Mouse (Mus musculus): ENCODE measurements around the gene Hs3st6. TPM values are rescaled to one million over a fixed set of nuclear protein-coding genes. Genes with fewer than 3 reads are reported as not detected.

Gene Hs3st6
- total and polyA plus RNA-seq, 3 experiments, result not detected

DNA sequence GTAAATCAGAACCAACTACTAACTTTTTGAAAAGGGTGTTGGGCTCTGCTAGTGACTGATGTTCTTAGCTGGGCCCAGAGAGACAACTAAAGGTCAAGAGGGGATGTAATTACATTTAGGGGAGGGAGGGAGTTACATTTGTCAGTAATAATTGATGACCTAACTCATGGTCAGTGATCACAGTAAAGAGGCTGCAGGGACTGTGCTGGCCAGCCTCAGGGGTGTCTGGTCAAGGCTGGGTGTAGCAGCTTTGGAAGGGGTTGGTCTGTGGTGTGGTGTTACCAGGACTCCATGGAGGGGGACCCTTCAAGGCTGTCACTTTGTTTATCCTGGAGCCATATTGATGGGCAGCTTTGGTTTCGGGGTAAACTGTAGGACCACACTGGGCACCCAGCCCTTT is 4.6 kb downstream of the Hs3st6 start:
- H3K9me3 ChIP-seq (replicated peaks), result no peaks in the 10 kb centered on the region
- H3K27me3 ChIP-seq (ENCODE audit: insufficient read depth, low read length), result peaks cover 68% of the 10 kb centered on the region
- H3K4me1 ChIP-seq (ENCODE audit: insufficient read depth, low read depth, low read length), result peaks cover 8% of the 10 kb centered on the region
- H3K4me3 ChIP-seq (ENCODE audit: low read depth, low read length), result no peak overlapping the region
- H3K36me3 ChIP-seq (replicated peaks), result no peaks in the 10 kb centered on the region
- no peak for ATAC-seq (ENCODE audit: extremely low read depth, insufficient number of reproducible peaks, low FRiP score, poor library complexity, severe bottlenecking)
- TF ChIP-seq TAL1 (conservative IDR thresholded peaks at IDR 0.05; ENCODE audit: low read depth, low read length) (no peak), GATA2 (IDR thresholded peaks at IDR 0.05; ENCODE audit: borderline replicate concordance, low read depth, low read length) (no peak)
- DNase-seq (ENCODE audit: low spot score), result no peak

DNA sequence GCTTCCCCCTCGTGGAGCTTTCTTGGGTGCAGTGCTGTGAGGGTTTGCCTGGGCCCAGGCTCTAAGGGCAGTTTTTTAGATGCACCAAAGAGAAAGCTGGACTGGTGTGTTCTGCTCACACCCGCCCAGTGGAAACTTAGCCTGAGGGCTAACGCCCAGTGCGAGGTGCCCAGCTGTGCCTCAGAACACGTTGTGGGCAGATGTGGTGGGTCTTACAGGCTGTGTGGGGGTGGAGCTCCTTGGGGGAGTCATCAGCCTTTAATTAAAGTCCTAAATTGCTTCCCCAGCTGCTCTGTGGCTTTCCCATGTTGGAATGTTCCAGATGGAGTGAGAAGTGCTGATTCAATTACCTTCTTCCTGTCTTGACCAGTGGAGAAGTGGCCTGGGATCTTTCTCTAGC is 8.3 kb downstream of the Hs3st6 start:
- Histone ChIP-seq H3K4me1 (ENCODE audit: insufficient read depth, low read depth, low read length) (no peaks in the 10 kb centered on the region), H3K27me3 (ENCODE audit: insufficient read depth, low read length) (peaks cover 54% of the 10 kb centered on the region), H3K36me3 (replicated peaks) (no peaks in the 10 kb centered on the region), H3K9me3 (replicated peaks) (no peaks in the 10 kb centered on the region), H3K4me3 (ENCODE audit: low read depth, low read length) (no peak overlapping the region)
- TF ChIP-seq TAL1 (conservative IDR thresholded peaks at IDR 0.05; ENCODE audit: low read depth, low read length), result no peak
- TF ChIP-seq GATA1 (IDR thresholded peaks at IDR 0.05; ENCODE audit: borderline replicate concordance, low read length), result no peak
- TF ChIP-seq POLR2AphosphoS5 (IDR thresholded peaks at IDR 0.05; ENCODE audit: insufficient replicate concordance, low read depth, low read length), result no peak
- TF ChIP-seq GATA2 (IDR thresholded peaks at IDR 0.05; ENCODE audit: borderline replicate concordance, low read depth, low read length), result no peak
- no peak for TF ChIP-seq CTCF (IDR thresholded peaks at IDR 0.05; ENCODE audit: low read depth, low read length)
- ATAC-seq (ENCODE audit: extremely low read depth, insufficient number of reproducible peaks, low FRiP score, poor library complexity, severe bottlenecking), result no peak
- DNase-seq (ENCODE audit: low spot score), result no peak

DNA sequence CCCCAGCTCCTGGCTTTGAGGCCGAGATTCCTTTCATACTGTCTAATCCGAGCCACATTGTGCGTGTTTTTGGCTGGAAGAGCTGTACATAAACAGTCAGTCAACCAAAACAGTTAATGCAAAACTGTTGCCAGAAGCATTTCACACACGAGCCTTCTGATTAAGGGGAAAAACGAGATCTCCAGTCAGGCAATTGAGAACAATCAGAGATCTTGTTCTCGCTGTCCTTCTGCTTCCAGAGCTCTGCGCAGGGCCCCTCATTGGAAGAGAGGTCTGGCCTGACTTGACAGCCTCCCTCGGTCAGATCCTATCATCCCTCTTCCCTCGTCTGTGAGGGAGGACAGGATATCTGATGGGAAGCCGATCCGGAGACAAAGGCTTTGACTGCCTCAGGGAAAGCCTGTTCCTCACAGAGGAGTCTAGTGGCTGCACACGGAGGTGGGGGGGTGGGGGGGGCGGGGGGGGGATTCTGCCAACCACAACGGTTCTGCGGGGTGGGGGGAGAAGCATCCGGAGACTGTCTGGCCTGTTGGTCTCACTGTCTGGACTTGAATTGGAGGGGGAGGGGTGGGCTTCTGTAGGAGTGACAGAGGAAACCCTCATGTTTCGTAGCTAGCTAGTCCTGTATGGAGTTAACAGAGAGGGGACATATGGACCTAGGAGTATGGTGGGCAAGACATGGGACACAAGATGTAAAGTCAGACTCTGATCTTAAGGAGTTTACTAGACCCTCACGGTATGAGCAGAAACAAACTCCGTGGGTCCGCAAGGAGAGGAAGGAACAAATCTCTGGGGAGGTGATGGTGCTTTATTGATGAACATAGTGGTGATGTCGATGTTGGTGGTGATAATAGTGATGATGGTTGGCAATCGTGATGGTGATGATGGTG is 12.5 kb downstream of the Hs3st6 start:
- no peaks in the 10 kb centered on the region for H3K4me1 ChIP-seq (ENCODE audit: insufficient read depth, low read depth, low read length)
- H3K36me3 ChIP-seq (replicated peaks), result no peaks in the 10 kb centered on the region
- no peak for TF ChIP-seq POLR2AphosphoS5 (IDR thresholded peaks at IDR 0.05; ENCODE audit: insufficient replicate concordance, low read depth, low read length)
- TF ChIP-seq CTCF (IDR thresholded peaks at IDR 0.05; ENCODE audit: low read depth, low read length), result no peak
- no peak for TF ChIP-seq GATA1 (IDR thresholded peaks at IDR 0.05; ENCODE audit: borderline replicate concordance, low read length)
- TF ChIP-seq GATA2 (IDR thresholded peaks at IDR 0.05; ENCODE audit: borderline replicate concordance, low read depth, low read length), result no peak
- TF ChIP-seq TAL1 (conservative IDR thresholded peaks at IDR 0.05; ENCODE audit: low read depth, low read length), result no peak
- peaks cover 46% of the 10 kb centered on the region for H3K27me3 ChIP-seq (ENCODE audit: insufficient read depth, low read length)
- DNase-seq (ENCODE audit: low spot score) (no peak), ATAC-seq (ENCODE audit: extremely low read depth, insufficient number of reproducible peaks, low FRiP score, poor library complexity, severe bottlenecking) (no peak)
- no peaks in the 10 kb centered on the region for H3K9me3 ChIP-seq (replicated peaks)
- no peak overlapping the region for H3K4me3 ChIP-seq (ENCODE audit: low read depth, low read length)

DNA sequence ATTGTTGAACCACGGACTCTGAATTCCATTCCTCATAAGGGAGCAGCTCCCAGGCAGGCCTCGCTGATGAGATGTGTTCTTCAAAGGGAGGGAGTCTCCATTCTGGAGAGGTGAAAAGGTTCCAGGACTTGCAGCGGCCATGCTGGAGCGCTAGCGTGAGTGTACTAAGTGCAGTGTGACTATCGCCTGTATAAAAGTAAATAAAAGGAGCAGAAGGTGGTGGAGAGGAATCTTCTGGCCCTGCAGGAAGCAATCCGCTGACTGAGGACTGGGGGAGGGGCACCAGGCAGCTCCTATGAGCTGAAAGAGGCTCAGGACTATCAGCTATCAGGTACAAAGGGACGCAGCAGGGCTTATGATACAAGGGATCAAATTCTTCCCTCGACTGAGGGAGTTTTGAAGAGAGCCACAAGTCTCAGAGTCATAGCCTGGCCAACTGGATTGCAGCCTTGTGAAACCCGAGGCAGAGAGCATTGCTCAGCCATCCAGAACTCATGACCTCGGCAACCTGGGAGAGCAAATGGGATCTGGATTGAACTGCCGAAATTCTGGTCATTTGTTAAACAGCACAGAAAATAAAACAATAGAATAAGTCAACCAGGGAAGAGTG is 13.6 kb downstream of the Hs3st6 start:
- no peak overlapping the region for H3K4me3 ChIP-seq (ENCODE audit: low read depth, low read length)
- DNase-seq (ENCODE audit: low spot score) (no peak), ATAC-seq (ENCODE audit: extremely low read depth, insufficient number of reproducible peaks, low FRiP score, poor library complexity, severe bottlenecking) (no peak)
- TF ChIP-seq GATA2 (IDR thresholded peaks at IDR 0.05; ENCODE audit: borderline replicate concordance, low read depth, low read length) (no peak), GATA1 (IDR thresholded peaks at IDR 0.05; ENCODE audit: borderline replicate concordance, low read length) (no peak), CTCF (IDR thresholded peaks at IDR 0.05; ENCODE audit: low read depth, low read length) (no peak), TAL1 (conservative IDR thresholded peaks at IDR 0.05; ENCODE audit: low read depth, low read length) (no peak), POLR2AphosphoS5 (IDR thresholded peaks at IDR 0.05; ENCODE audit: insufficient replicate concordance, low read depth, low read length) (no peak)
- H3K4me1 ChIP-seq (ENCODE audit: insufficient read depth, low read depth, low read length), result no peaks in the 10 kb centered on the region
- no peaks in the 10 kb centered on the region for H3K9me3 ChIP-seq (replicated peaks)
- peaks cover 39% of the 10 kb centered on the region for H3K27me3 ChIP-seq (ENCODE audit: insufficient read depth, low read length)
- no peaks in the 10 kb centered on the region for H3K36me3 ChIP-seq (replicated peaks)

GRCm38 (mm10) chr17:24769146-24769545 is 16.4 kb downstream of the Hs3st6 start:
- H3K9me3 ChIP-seq (replicated peaks), result no peaks in the 10 kb centered on the region
- TF ChIP-seq CTCF (IDR thresholded peaks at IDR 0.05; ENCODE audit: low read depth, low read length) (no peak), GATA2 (IDR thresholded peaks at IDR 0.05; ENCODE audit: borderline replicate concordance, low read depth, low read length) (no peak), POLR2AphosphoS5 (IDR thresholded peaks at IDR 0.05; ENCODE audit: insufficient replicate concordance, low read depth, low read length) (no peak), GATA1 (IDR thresholded peaks at IDR 0.05; ENCODE audit: borderline replicate concordance, low read length) (no peak)
- DNase-seq (ENCODE audit: low spot score) (no peak), ATAC-seq (ENCODE audit: extremely low read depth, insufficient number of reproducible peaks, low FRiP score, poor library complexity, severe bottlenecking) (no peak)
- peaks cover 34% of the 10 kb centered on the region for H3K27me3 ChIP-seq (ENCODE audit: insufficient read depth, low read length)
- no peaks in the 10 kb centered on the region for H3K36me3 ChIP-seq (replicated peaks)
- no peak overlapping the region for H3K4me3 ChIP-seq (ENCODE audit: low read depth, low read length)
- no peaks in the 10 kb centered on the region for H3K4me1 ChIP-seq (ENCODE audit: insufficient read depth, low read depth, low read length)

DNA sequence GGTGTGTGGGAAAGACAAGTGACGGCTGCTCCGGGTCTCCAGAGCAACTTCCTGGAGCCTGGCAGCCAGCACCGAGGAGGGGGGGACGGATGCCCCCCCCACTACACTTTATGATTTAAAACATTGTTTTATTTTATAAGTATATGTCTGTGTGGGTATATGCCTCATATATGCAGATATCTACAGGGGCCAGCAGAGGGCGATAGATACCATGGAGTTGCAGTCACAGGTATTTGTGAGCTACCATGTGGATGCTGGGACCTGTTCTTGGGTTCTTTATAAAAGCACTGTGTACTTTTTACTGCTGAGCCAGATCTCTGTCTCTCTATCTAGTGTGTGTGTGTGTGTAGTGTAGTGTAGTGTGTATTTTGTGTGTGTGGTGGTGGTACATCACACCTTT is 20.5 kb downstream of the Hs3st6 start:
- Histone ChIP-seq H3K9me3 (replicated peaks) (no peaks in the 10 kb centered on the region), H3K36me3 (replicated peaks) (no peaks in the 10 kb centered on the region), H3K27me3 (ENCODE audit: insufficient read depth, low read length) (peaks cover 27% of the 10 kb centered on the region), H3K4me1 (ENCODE audit: insufficient read depth, low read depth, low read length) (no peaks in the 10 kb centered on the region), H3K4me3 (ENCODE audit: low read depth, low read length) (no peak overlapping the region)
- no peak for DNase-seq (ENCODE audit: low spot score)
- TF ChIP-seq GATA2 (IDR thresholded peaks at IDR 0.05; ENCODE audit: borderline replicate concordance, low read depth, low read length), result no peak
- TF ChIP-seq POLR2AphosphoS5 (IDR thresholded peaks at IDR 0.05; ENCODE audit: insufficient replicate concordance, low read depth, low read length), result no peak
- no peak for TF ChIP-seq TAL1 (conservative IDR thresholded peaks at IDR 0.05; ENCODE audit: low read depth, low read length)
- TF ChIP-seq GATA1 (IDR thresholded peaks at IDR 0.05; ENCODE audit: borderline replicate concordance, low read length), result no peak
- TF ChIP-seq CTCF (IDR thresholded peaks at IDR 0.05; ENCODE audit: low read depth, low read length), result no peak
- ATAC-seq (ENCODE audit: extremely low read depth, insufficient number of reproducible peaks, low FRiP score, poor library complexity, severe bottlenecking), result no peak

Measured in G1E (cell line).